Mouse (Mus musculus): ENCODE results near the gene Trim71. TPM values are rescaled to one million over a fixed set of nuclear protein-coding genes. Genes with fewer than 3 reads are reported as not detected.

Trim71 gene
- polyA plus RNA-seq, 1 experiment from 2014 or later, result 1.9 TPM

DNA sequence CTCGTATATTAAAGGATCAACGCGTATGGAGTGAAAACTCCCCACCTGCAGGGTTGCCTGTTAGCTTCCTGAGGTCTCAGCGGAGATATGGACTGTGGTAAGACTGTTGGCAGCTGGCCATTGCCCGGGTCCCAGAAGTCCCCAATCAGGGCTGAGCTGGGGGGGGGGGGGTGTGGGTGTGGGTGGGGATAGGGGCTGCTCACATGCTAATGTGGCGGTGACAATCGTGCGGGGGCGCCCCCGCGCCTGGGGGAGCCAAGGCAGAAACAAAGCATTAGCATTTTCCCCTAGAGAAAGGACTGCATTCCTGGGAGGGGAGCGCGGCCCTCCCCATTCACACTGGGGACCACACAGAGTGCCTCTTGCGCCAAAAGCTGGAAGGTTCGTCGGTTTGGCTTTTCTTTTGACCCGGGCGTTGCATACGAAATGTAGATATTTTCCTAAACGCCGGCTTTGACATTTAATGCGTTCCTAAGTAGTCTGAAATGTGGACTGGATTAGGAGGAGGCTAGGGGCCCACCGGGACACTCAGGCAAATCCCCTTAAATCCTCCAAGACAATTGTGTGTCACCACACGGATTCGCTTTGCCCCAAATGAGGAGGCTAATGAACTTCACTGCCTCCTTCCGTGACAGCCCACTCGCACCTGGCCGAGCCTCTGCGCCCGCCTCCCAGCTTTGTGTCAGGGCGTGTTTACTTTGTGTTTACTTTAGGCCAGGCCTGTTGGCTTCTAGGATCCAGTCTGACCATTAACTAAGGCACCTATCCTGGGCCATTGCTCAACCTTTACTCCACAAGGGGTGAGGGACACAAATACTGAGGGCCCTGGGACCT lies 20.2 kb upstream of the Trim71 start:
- Histone ChIP-seq H3K4me3 (ENCODE audit: low read depth, low read length) (peak overlapping the region; percentile 21), H3K36me3 (replicated peaks; ENCODE audit: control insufficient read depth, insufficient read depth, low read depth, low read length) (peaks cover 5% of the 10 kb centered on the region), H3K27me3 (ENCODE audit: control insufficient read depth, insufficient read depth, low read length) (no peaks in the 10 kb centered on the region), H3K4me1 (ENCODE audit: control insufficient read depth, insufficient read depth, low read length) (peaks cover 4% of the 10 kb centered on the region; the same call in 1 of the 2 replicates), H3K9ac (replicated peaks; ENCODE audit: low read length) (peak overlapping the region; percentile 54), H3K4me2 (ENCODE audit: low read depth, low read length) (peak overlapping the region; percentile 74), H3K27ac (replicated peaks; ENCODE audit: low read depth, low read length) (peak overlapping the region; percentile 16), H3K9me3 (replicated peaks; ENCODE audit: control insufficient read depth, low read length) (no peaks in the 10 kb centered on the region)
- peak; percentile 42 for DNase-seq (ENCODE audit: low spot score)
- ATAC-seq (replicated peaks; ENCODE audit: insufficient number of reproducible peaks, low FRiP score, low TSS enrichment, low read depth), result peak; percentile 71
- WGBS, result 3% methylated on average over 31 of the region's 31 CpGs

DNA sequence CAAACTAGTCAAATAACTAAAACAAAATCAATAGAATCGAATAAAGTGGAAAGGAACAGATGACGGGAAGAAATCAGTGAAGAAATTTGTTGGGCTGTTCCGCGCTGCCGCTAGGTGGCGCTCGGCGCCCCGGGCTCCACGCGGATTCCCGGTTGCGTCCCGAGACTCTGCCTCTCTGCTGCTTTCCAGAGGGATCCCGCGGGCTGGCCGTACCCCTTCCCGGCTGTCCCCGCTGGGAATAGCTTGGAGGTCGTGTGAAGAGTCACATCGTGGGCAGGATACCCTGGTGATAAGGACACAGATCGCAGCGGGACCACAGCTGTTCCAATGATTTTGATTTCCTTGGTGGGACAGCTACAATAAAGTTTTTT lies 19.6 kb upstream of the Trim71 start:
- peaks cover 5% of the 10 kb centered on the region for H3K36me3 ChIP-seq (replicated peaks; ENCODE audit: control insufficient read depth, insufficient read depth, low read depth, low read length)
- H3K9me3 ChIP-seq (replicated peaks; ENCODE audit: control insufficient read depth, low read length), result no peaks in the 10 kb centered on the region
- ATAC-seq (replicated peaks; ENCODE audit: insufficient number of reproducible peaks, low FRiP score, low TSS enrichment, low read depth) (peak; percentile 68), DNase-seq (ENCODE audit: low spot score) (peak; percentile 83)
- H3K27me3 ChIP-seq (ENCODE audit: control insufficient read depth, insufficient read depth, low read length), result no peaks in the 10 kb centered on the region
- under 1% methylated on average over 23 of the region's 23 CpGs for WGBS
- H3K4me3 ChIP-seq (ENCODE audit: low read depth, low read length), result peak overlapping the region; percentile 21
- H3K4me1 ChIP-seq (ENCODE audit: control insufficient read depth, insufficient read depth, low read length), result peaks cover 4% of the 10 kb centered on the region; the same call in 1 of the 2 replicates
- peak overlapping the region; percentile 54 for H3K9ac ChIP-seq (replicated peaks; ENCODE audit: low read length)
- H3K4me2 ChIP-seq (ENCODE audit: low read depth, low read length), result peak overlapping the region; percentile 74
- no peak overlapping the region; the same call in 1 of the 2 replicates for H3K27ac ChIP-seq (replicated peaks; ENCODE audit: low read depth, low read length)

DNA sequence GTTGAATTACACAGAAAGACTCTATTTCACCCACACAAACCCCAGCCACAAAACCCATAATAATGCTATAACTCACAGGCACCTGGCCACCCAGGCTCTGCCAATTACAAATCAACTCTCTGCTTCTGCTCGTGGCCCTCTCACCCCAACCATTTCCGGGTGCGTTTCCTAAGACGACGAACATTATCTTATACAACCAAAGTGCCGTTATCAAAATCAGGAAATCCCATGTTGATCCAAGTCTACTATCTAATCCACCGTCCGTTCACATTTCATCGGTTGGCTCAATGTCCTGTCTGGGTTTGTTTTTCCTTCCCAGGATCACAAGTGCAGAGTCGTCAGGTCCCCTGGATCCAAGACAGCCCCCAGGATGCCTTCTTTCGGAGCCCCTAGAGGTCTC lies 14.5 kb upstream of the Trim71 start:
- WGBS, result 65% methylated on average over 11 of the region's 11 CpGs
- no peak for DNase-seq (ENCODE audit: low spot score)
- ATAC-seq (replicated peaks; ENCODE audit: insufficient number of reproducible peaks, low FRiP score, low TSS enrichment, low read depth), result no peak
- no peak overlapping the region for H3K4me3 ChIP-seq (ENCODE audit: low read depth, low read length)
- H3K9ac ChIP-seq (replicated peaks; ENCODE audit: low read length), result no peak overlapping the region
- no peaks in the 10 kb centered on the region for H3K9me3 ChIP-seq (replicated peaks; ENCODE audit: control insufficient read depth, low read length)
- no peaks in the 10 kb centered on the region for H3K4me1 ChIP-seq (ENCODE audit: control insufficient read depth, insufficient read depth, low read length)
- H3K36me3 ChIP-seq (replicated peaks; ENCODE audit: control insufficient read depth, insufficient read depth, low read depth, low read length), result no peaks in the 10 kb centered on the region
- H3K4me2 ChIP-seq (ENCODE audit: low read depth, low read length), result no peak overlapping the region
- H3K27ac ChIP-seq (replicated peaks; ENCODE audit: low read depth, low read length), result no peak overlapping the region
- H3K27me3 ChIP-seq (ENCODE audit: control insufficient read depth, insufficient read depth, low read length), result no peaks in the 10 kb centered on the region

DNA sequence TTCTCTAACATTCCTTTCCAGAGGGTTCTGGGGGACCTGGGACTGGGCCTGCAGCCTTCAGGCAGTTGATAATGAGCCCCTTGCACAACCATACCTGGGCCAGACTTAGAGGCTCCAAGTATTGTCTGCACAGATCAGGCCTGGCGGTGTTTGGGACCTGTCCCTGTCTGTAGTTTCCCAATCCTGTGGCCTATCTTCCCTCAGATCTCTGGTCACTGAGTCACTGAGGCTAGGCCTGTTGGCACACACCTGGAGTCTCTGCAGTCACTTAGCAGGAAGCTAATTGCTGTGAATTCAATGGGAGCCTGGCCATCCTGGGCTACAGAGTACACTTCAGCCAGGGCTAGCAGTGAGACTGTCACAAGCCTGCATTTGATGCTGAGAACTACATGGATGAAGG lies 11.8 kb upstream of the Trim71 start:
- no peak overlapping the region for H3K27ac ChIP-seq (replicated peaks; ENCODE audit: low read depth, low read length)
- WGBS, result 85% methylated on average over 1 of the region's 1 CpGs

DNA sequence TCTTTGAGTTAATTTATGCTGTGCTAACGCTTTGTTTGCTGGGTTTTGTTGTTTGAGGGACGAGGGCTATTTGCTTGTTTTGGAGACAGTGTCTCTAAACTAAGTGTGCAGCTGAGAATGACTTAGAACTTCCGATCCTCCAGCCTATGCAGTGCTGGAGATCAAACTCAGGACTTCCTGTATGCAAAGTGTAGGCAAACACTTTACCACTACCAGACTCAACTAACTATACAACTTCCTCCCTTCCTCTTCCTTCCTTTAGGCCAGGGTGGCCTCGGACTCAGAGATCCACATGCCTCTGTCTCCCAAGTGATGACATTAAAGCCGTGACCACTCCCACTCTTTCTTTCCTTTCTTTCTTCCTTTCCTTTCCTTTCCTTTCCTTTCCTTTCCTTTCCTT lies 9.4 kb upstream of the Trim71 start:
- Histone ChIP-seq H3K4me1 (ENCODE audit: control insufficient read depth, insufficient read depth, low read length) (no peaks in the 10 kb centered on the region), H3K36me3 (replicated peaks; ENCODE audit: control insufficient read depth, insufficient read depth, low read depth, low read length) (no peaks in the 10 kb centered on the region), H3K27me3 (ENCODE audit: control insufficient read depth, insufficient read depth, low read length) (no peaks in the 10 kb centered on the region), H3K9me3 (replicated peaks; ENCODE audit: control insufficient read depth, low read length) (no peaks in the 10 kb centered on the region), H3K27ac (replicated peaks; ENCODE audit: low read depth, low read length) (no peak overlapping the region), H3K4me2 (ENCODE audit: low read depth, low read length) (no peak overlapping the region), H3K4me3 (ENCODE audit: low read depth, low read length) (no peak overlapping the region), H3K9ac (replicated peaks; ENCODE audit: low read length) (no peak overlapping the region)
- no peak for ATAC-seq (replicated peaks; ENCODE audit: insufficient number of reproducible peaks, low FRiP score, low TSS enrichment, low read depth)
- no peak for DNase-seq (ENCODE audit: low spot score)
- WGBS, result 68% methylated on average over 5 of the region's 5 CpGs

More for the DNA sequence above, 11.8 kb upstream of the Trim71 start:
- DNase-seq (ENCODE audit: low spot score) (no peak), ATAC-seq (replicated peaks; ENCODE audit: insufficient number of reproducible peaks, low FRiP score, low TSS enrichment, low read depth) (no peak)
- no peaks in the 10 kb centered on the region for H3K4me1 ChIP-seq (ENCODE audit: control insufficient read depth, insufficient read depth, low read length)
- H3K4me3 ChIP-seq (ENCODE audit: low read depth, low read length), result no peak overlapping the region
- H3K9me3 ChIP-seq (replicated peaks; ENCODE audit: control insufficient read depth, low read length), result no peaks in the 10 kb centered on the region
- no peaks in the 10 kb centered on the region for H3K27me3 ChIP-seq (ENCODE audit: control insufficient read depth, insufficient read depth, low read length)
- H3K4me2 ChIP-seq (ENCODE audit: low read depth, low read length), result no peak overlapping the region
- no peak overlapping the region for H3K9ac ChIP-seq (replicated peaks; ENCODE audit: low read length)
- H3K36me3 ChIP-seq (replicated peaks; ENCODE audit: control insufficient read depth, insufficient read depth, low read depth, low read length), result no peaks in the 10 kb centered on the region

DNA sequence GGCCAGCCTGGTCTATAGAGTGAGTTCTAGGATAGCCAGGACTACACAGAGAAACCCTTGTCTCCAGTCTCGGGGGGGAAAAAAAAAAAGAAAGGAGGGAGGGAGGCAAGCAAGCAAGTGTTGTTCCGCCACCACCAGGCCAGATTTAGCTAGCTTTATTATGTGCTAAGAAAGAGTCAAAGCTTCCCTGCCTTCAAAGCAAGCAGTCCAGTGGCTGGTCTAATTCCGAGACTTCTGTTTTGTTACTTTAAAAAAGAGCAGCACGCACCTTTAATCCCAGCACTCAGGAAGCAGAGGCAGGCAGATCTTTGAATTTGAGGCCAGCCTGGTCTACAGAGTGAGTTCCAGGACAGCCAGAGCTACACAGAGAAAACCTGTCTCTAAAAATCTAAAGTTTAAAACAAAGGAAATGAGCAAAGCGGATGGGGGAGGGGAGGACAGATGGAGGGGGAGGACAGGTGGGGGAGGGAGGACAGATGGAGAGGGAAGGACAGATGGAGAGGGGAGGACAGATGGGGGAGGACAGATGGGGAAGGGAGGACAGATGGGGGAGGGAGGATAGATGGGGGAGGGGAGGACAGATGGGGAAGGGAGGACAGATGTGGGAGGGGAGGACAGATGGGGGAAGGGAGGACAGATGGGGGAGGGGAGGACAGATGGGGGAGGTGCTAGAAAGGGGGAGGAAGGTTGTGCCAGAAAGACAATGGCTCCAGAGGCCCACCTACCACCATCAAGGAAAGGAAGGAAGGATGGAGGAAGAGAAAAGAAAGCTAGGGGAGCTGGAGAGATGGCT lies 4.7 kb upstream of the Trim71 start:
- DNase-seq (ENCODE audit: low spot score) (no peak), ATAC-seq (replicated peaks; ENCODE audit: insufficient number of reproducible peaks, low FRiP score, low TSS enrichment, low read depth) (no peak)
- WGBS, result 91% methylated on average over 5 of the region's 5 CpGs
- Histone ChIP-seq H3K9ac (replicated peaks; ENCODE audit: low read length) (no peak overlapping the region), H3K36me3 (replicated peaks; ENCODE audit: control insufficient read depth, insufficient read depth, low read depth, low read length) (no peaks in the 10 kb centered on the region), H3K4me1 (ENCODE audit: control insufficient read depth, insufficient read depth, low read length) (no peaks in the 10 kb centered on the region), H3K9me3 (replicated peaks; ENCODE audit: control insufficient read depth, low read length) (no peaks in the 10 kb centered on the region), H3K4me3 (ENCODE audit: low read depth, low read length) (no peak overlapping the region), H3K27me3 (ENCODE audit: control insufficient read depth, insufficient read depth, low read length) (no peaks in the 10 kb centered on the region), H3K27ac (replicated peaks; ENCODE audit: low read depth, low read length) (no peak overlapping the region), H3K4me2 (ENCODE audit: low read depth, low read length) (no peak overlapping the region)

DNA sequence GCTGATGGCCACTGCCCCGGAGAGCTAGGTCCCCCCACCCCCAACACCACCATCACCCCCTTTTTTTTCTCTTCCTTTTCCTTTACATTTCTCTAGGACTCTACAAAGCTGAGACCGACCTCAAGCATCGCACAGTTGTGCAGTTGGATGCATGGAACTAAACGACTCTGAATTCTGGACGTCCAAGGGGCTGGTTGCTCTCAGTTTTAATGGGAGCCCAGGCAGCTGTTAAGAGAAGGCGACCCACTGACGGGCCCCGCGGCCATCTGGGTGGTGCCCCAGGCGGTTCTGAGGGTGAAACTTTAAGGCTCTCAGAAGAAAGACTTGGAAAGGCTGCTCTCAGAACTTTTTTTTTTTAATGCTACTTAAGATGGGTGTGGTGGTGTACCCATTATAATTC lies 498 bp upstream of the Trim71 start:
- H3K4me3 ChIP-seq (ENCODE audit: low read depth, low read length), result peak overlapping the region; percentile 78
- peaks cover 4% of the 10 kb centered on the region; the same call in 1 of the 2 replicates for H3K4me1 ChIP-seq (ENCODE audit: control insufficient read depth, insufficient read depth, low read length)
- peak overlapping the region; percentile 77 for H3K27ac ChIP-seq (replicated peaks; ENCODE audit: low read depth, low read length)
- ATAC-seq (replicated peaks; ENCODE audit: insufficient number of reproducible peaks, low FRiP score, low TSS enrichment, low read depth) (no peak), DNase-seq (ENCODE audit: low spot score) (peak; percentile 50)
- peak overlapping the region; percentile 84 for H3K9ac ChIP-seq (replicated peaks; ENCODE audit: low read length)
- WGBS, result 2% methylated on average over 10 of the region's 10 CpGs
- H3K27me3 ChIP-seq (ENCODE audit: control insufficient read depth, insufficient read depth, low read length), result no peaks in the 10 kb centered on the region
- no peaks in the 10 kb centered on the region for H3K9me3 ChIP-seq (replicated peaks; ENCODE audit: control insufficient read depth, low read length)
- H3K36me3 ChIP-seq (replicated peaks; ENCODE audit: control insufficient read depth, insufficient read depth, low read depth, low read length), result no peaks in the 10 kb centered on the region
- peak overlapping the region; percentile 94 for H3K4me2 ChIP-seq (ENCODE audit: low read depth, low read length)
